Comparison of ENCODE assay signal across 9 mouse cellular contexts in the genomic region with DNA sequence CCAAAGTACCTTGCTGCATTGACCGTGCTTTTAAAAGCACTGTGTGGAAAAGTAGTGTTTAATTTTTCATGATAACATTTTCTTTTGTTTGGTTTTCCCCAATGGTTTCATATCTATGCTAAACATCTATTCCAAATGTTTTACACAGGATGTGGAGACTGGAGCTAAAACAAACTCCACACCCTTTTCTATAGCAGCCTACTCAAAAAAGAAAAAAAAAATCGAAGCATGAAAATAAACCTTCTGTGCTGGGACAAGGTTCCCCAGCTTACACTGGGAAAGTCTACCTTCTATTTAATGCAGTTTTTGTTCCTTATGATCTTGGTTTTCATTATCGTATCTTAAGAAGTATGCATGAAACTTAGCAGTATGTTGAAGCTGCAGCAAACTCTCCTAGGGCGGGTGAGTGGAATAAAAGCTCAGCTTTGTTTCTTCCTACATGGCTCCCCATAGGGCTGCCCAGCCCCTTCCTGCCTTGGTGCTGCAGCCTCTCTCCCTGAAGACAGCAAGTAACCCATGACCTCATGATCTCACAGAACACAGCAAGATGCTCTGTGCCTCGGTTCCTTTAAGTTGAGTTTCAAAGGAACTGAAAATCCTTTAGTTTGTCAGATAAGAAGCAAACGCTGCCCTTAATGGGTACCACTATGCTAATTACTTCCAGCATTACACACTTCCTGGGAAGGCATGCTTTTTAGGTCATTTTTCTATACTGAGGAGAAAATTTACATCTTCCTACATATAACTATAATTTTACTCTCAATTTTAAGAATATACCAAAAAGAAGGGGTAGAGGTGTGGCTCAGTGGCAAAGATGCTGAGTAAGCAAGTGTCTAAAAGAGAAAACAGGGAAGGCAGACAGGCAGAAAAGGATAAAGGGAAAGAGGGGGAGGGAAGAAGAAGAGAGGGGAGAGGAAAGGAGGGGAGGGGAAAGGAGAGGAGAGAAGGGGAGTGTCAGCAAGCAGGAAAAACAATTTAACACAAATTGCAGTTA. TPM values are rescaled to one million over a fixed set of nuclear protein-coding genes. Genes with fewer than 3 reads are reported as not detected.
DNase-seq lines count a peak whose midpoint lies in the region; ATAC-seq and TF ChIP-seq lines count a peak whose summit lies in the region.
"Had no signal": no experiment of that assay in that cellular context is flagged by ENCODE, and none has a peak within 500 bp of the region (broad histone marks: within the 10 kb centered on the region; RNA-seq: fewer than 3 reads in every experiment).

No protein-coding gene starts in this region.

- H3K36me3 ChIP-seq in embryonic facial prominence, embryonic 15.5 days = no peaks in the 10 kb centered on the region
- H3K36me3 ChIP-seq in lung, embryonic 15.5 days = no peaks in the 10 kb centered on the region
- no peaks in the 10 kb centered on the region for H3K36me3 ChIP-seq in stomach, embryonic 15.5 days
- no peaks in the 10 kb centered on the region for H3K36me3 ChIP-seq in intestine, embryonic 15.5 days

- H3K4me2 ChIP-seq in embryonic facial prominence, embryonic 15.5 days (replicated peaks) = no peak overlapping the region
- no peak overlapping the region for H3K4me2 ChIP-seq in lung, embryonic 15.5 days
- no peak overlapping the region for H3K4me2 ChIP-seq in stomach, embryonic 15.5 days
- no peak overlapping the region for H3K4me2 ChIP-seq in intestine, embryonic 15.5 days (replicated peaks)

- H3K9me3 ChIP-seq in embryonic facial prominence, embryonic 15.5 days (replicated peaks) = no peaks in the 10 kb centered on the region
- no peaks in the 10 kb centered on the region for H3K9me3 ChIP-seq in lung, embryonic 15.5 days
- no peaks in the 10 kb centered on the region for H3K9me3 ChIP-seq in stomach, embryonic 15.5 days
- no peaks in the 10 kb centered on the region for H3K9me3 ChIP-seq in intestine, embryonic 15.5 days

- 0 out of 2 replicates have a peak overlapping the region, but pooled peaks have one; percentile 32 for H3K27ac ChIP-seq in layer of hippocampus, adult 2 months
- peak overlapping the region; percentile 34; the same call in 1 of the 2 replicates for H3K27ac ChIP-seq in embryonic facial prominence, embryonic 15.5 days (replicated peaks)
- peak overlapping the region; percentile 55 for H3K27ac ChIP-seq in lung, embryonic 15.5 days
- peak overlapping the region; percentile 71 for H3K27ac ChIP-seq in stomach, embryonic 15.5 days
- H3K27ac ChIP-seq in intestine, embryonic 15.5 days = no peak overlapping the region

- no peak overlapping the region for H3K9ac ChIP-seq in embryonic facial prominence, embryonic 15.5 days
- no peak overlapping the region for H3K9ac ChIP-seq in lung, embryonic 15.5 days
- H3K9ac ChIP-seq in stomach, embryonic 15.5 days = no peak overlapping the region
- no peak overlapping the region for H3K9ac ChIP-seq in intestine, embryonic 15.5 days

- H3K27me3 ChIP-seq in embryonic facial prominence, embryonic 15.5 days = no peaks in the 10 kb centered on the region
- H3K27me3 ChIP-seq in lung, embryonic 15.5 days = no peaks in the 10 kb centered on the region
- no peaks in the 10 kb centered on the region for H3K27me3 ChIP-seq in stomach, embryonic 15.5 days (replicated peaks)
- no peaks in the 10 kb centered on the region for H3K27me3 ChIP-seq in intestine, embryonic 15.5 days (replicated peaks)
- H3K27me3 ChIP-seq: Patski had no signal

- ATAC-seq in embryonic facial prominence, embryonic 15.5 days (ENCODE audit: insufficient number of reproducible peaks, low FRiP score, low TSS enrichment, low read depth) = no peak
- ATAC-seq in lung, embryonic 15.5 days (ENCODE audit: borderline replicate concordance, extremely low read depth, low FRiP score, low TSS enrichment) = peak; percentile 35; the same call in 1 of the 2 replicates
- peak; percentile 82 for ATAC-seq in stomach, embryonic 15.5 days (ENCODE audit: insufficient read depth, low FRiP score, low read depth)
- ATAC-seq in intestine, embryonic 15.5 days = no peak
- ATAC-seq: Patski had no signal

- no peak for DNase-seq in layer of hippocampus, adult 2 months (ENCODE audit: low spot score in 2 of 2)
- DNase-seq in layer of hippocampus, postnatal 10 days (ENCODE audit: low spot score in 2 of 2) = no peak
- no peak for DNase-seq in cerebellum, postnatal 25 days
- no peak for DNase-seq in layer of hippocampus, adult 9-10 months (ENCODE audit: low spot score)

- peaks cover 6% of the 10 kb centered on the region; the same call in 1 of the 2 replicates for H3K4me1 ChIP-seq in embryonic facial prominence, embryonic 15.5 days
- peaks cover 20% of the 10 kb centered on the region for H3K4me1 ChIP-seq in lung, embryonic 15.5 days
- 0 out of 2 replicates have a peak, but pooled peaks cover 3% of the 10 kb centered on the region for H3K4me1 ChIP-seq in stomach, embryonic 15.5 days
- H3K4me1 ChIP-seq in intestine, embryonic 15.5 days (replicated peaks) = peaks cover 3% of the 10 kb centered on the region; the same call in 1 of the 2 replicates

- TF ChIP-seq CTCF in layer of hippocampus, adult 2 months (conservative IDR thresholded peaks at IDR 0.05) = no peak

- 30% methylated on average over 6 of the region's 6 CpGs for WGBS in embryonic facial prominence, embryonic 15.5 days
- 25% methylated on average over 6 of the region's 6 CpGs for WGBS in lung, embryonic 15.5 days
- WGBS in stomach, embryonic 15.5 days = 29% methylated on average over 6 of the region's 6 CpGs
- 42% methylated on average over 6 of the region's 6 CpGs for WGBS in intestine, embryonic 15.5 days

- H3K4me3 ChIP-seq in layer of hippocampus, adult 2 months = no peak overlapping the region
- no peak overlapping the region for H3K4me3 ChIP-seq in embryonic facial prominence, embryonic 15.5 days (replicated peaks)
- H3K4me3 ChIP-seq in lung, embryonic 15.5 days = no peak overlapping the region
- no peak overlapping the region for H3K4me3 ChIP-seq in stomach, embryonic 15.5 days (replicated peaks)
- H3K4me3 ChIP-seq in intestine, embryonic 15.5 days (replicated peaks) = no peak overlapping the region

RNA-seq across cellular contexts. Expression of gene Cep85l, which starts 34.6 kb away (rescaled TPM):
- total RNA-seq in layer of hippocampus, adult 2 months (2021) = 10 to 100 TPM; 22.8 to 25.1 TPM
- 10 to 100 TPM; 20.9 to 21.4 TPM for total RNA-seq in layer of hippocampus, postnatal 10 days (2021)
- polyA plus RNA-seq in embryonic facial prominence, embryonic 15.5 days (2015; fragmentation: Nextera tagmentation; extraction: Ambion mirVana) = 3.9 and 6.1 TPM in 2 replicates
- polyA plus RNA-seq in lung, embryonic 15.5 days (2015; fragmentation: Nextera tagmentation; extraction: Ambion mirVana) = 6.5 and 8.8 TPM in 2 replicates
- polyA plus RNA-seq in stomach, embryonic 15.5 days (2015; fragmentation: Nextera tagmentation; extraction: Ambion mirVana) = 4.8 and 5.1 TPM in 2 replicates
- 3.5 and 3.9 TPM in 2 replicates for polyA plus RNA-seq in intestine, embryonic 15.5 days (2015; fragmentation: Nextera tagmentation; extraction: Ambion mirVana)

Comparison
In these comparisons a context has a peak if more than half of its experiments do, and no peak if none do; other contexts are left out.
1. ATAC-seq: peak in lung, embryonic 15.5 days (single experiment) and stomach, embryonic 15.5 days (single experiment); none in embryonic facial prominence, embryonic 15.5 days (single experiment) and intestine, embryonic 15.5 days (single experiment).